Mouse (Mus musculus) myocyte (in vitro differentiated cells): ENCODE measurements around the gene Ireb2. TPM values are rescaled to one million over a fixed set of nuclear protein-coding genes. Genes with fewer than 3 reads are reported as not detected.
"Not testable (repeated sequence)": the region's sequence is repeated elsewhere in the genome, so short reads cannot be mapped to it uniquely, and the experiment has no call there.

Source experiments
- H3K27me3 ChIP-seq: one replicate; pipeline ENCODE4 v1.6.1; 2011; ENCODE audit not compliant: control insufficient read depth, insufficient read depth, insufficient read length
- H3K36me3 ChIP-seq: one replicate; pipeline ENCODE4 v1.6.1; 2011; ENCODE audit not compliant: control insufficient read depth, insufficient read depth
- H3K4me2 ChIP-seq: one replicate; pipeline ENCODE4 v1.6.1; 2011; ENCODE audit warnings: low read depth, control low read depth
- H3K4me3 ChIP-seq: one replicate; pipeline ENCODE4 v1.5.1; 2011; ENCODE audit warnings: mild to moderate bottlenecking, control low read depth, moderate library complexity
- H3K79me2 ChIP-seq: one replicate; pipeline ENCODE4 v1.6.1; 2011; ENCODE audit not compliant: control insufficient read depth, insufficient read depth
- H3ac ChIP-seq: one replicate; pipeline ENCODE4 v1.6.1; 2011; ENCODE audit not compliant: control insufficient read depth, insufficient read length
- CEBPB ChIP-seq: IDR thresholded peaks from 2 replicates; pipeline ENCODE4 v1.6.1; 2011; ENCODE audit warnings: mild to moderate bottlenecking, moderate library complexity; ENCODE audit not compliant: poor library complexity, insufficient read depth, severe bottlenecking
- E2F4 ChIP-seq: IDR thresholded peaks from one replicate; pipeline ENCODE4 v1.6.1; 2011; ENCODE audit warnings: mild to moderate bottlenecking, control low read depth, moderate library complexity; ENCODE audit not compliant: insufficient read depth
- MAX ChIP-seq: IDR thresholded peaks from one replicate; pipeline ENCODE4 v1.6.1; 2011; ENCODE audit warnings: low read depth, mild to moderate bottlenecking, control low read depth
- MYOD1 ChIP-seq, 3 experiments: IDR thresholded peaks; one replicate each; pipeline ENCODE4 v1.6.1; 2011; ENCODE audit warnings: control low read depth in 2 of 3, low read depth in 2 of 3, mild to moderate bottlenecking in 2 of 3, moderate library complexity in 1 of 3; ENCODE audit not compliant: insufficient read length in 2 of 3, control insufficient read depth in 1 of 3
- MYOG ChIP-seq, 3 experiments: IDR thresholded peaks; one replicate each; pipeline ENCODE4 v1.6.1; 2011; ENCODE audit warnings: control low read depth in 2 of 3, low read depth in 2 of 3, mild to moderate bottlenecking in 2 of 3; ENCODE audit not compliant: insufficient read length in 2 of 3, control insufficient read depth in 1 of 3, insufficient read depth in 1 of 3
- POLR2A ChIP-seq: IDR thresholded peaks from one replicate; pipeline ENCODE4 v1.6.1; 2011; ENCODE audit warnings: low read depth, mild to moderate bottlenecking, control low read depth, moderate library complexity; ENCODE audit not compliant: insufficient read length
- POLR2AphosphoS2 ChIP-seq: IDR thresholded peaks from one replicate; pipeline ENCODE4 v1.6.1; 2011; ENCODE audit warnings: low read depth, control low read depth; ENCODE audit not compliant: insufficient read length
- REST ChIP-seq: IDR thresholded peaks from one replicate; pipeline ENCODE4 v1.6.1; 2011; ENCODE audit warnings: mild to moderate bottlenecking, control low read depth, moderate library complexity; ENCODE audit not compliant: insufficient read depth, insufficient read length
- SRF ChIP-seq: IDR thresholded peaks from one replicate; pipeline ENCODE4 v1.6.1; 2011; ENCODE audit warnings: low read depth; ENCODE audit not compliant: control insufficient read depth, insufficient read length
- TCF12 ChIP-seq: IDR thresholded peaks from one replicate; pipeline ENCODE4 v1.6.1; 2011; ENCODE audit warnings: mild to moderate bottlenecking, control low read depth; ENCODE audit not compliant: poor library complexity, insufficient read depth, severe bottlenecking
- TCF3 ChIP-seq: IDR thresholded peaks from one replicate; pipeline ENCODE4 v1.6.1; 2011; ENCODE audit warnings: low read depth, control low read depth; ENCODE audit not compliant: insufficient read length
- USF1 ChIP-seq: IDR thresholded peaks from one replicate; pipeline ENCODE4 v1.6.1; 2011; ENCODE audit warnings: low read depth, mild to moderate bottlenecking, control low read depth, moderate library complexity
- polyA plus RNA-seq: library from polyadenylated mRNA; unstranded; fragments of >200 nt; fragmentation: generic; extraction: Trizol; gene quantifications from one replicate; pipeline ENCODE4 v1.2.1, GENCODE M21; 2012; ENCODE audit warnings: missing spikeins

The Ireb2 gene
- polyA plus RNA-seq, 1 experiment = 9.4 TPM

DNA sequence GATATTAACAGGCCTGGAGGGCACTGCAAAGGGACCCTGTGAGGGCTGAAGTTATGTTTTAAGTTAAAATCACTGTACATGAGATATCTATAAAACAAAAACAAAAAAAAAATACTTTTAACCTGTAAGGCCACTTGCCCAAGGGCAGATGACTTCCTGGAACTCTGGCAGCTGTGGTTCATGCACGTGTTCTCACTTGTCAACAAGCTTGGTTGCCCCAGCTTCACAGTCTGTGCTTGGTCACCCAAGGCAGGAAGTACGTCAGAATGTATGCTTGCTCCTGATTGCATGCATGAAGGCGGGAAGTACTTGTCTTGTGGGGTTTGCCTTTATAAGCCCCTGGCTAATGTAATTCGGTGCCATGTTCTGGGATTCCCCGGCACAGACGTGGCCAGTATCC lies 19.7 kb upstream of the Ireb2 start:
- no peak overlapping the region for H3K4me2 ChIP-seq
- TF ChIP-seq POLR2A = no peak
- peak; percentile 42; the same call in 1 of the 2 replicates for TF ChIP-seq CEBPB
- peak in 1 of 3 experiments; percentile 22 for TF ChIP-seq MYOD1 (IDR thresholded peaks at IDR 0.05; ENCODE audit: control insufficient read depth in 1 of 3, insufficient read length in 2 of 3, low read depth in 2 of 3)
- TF ChIP-seq MYOG (IDR thresholded peaks at IDR 0.05; ENCODE audit: control insufficient read depth in 1 of 3, insufficient read depth in 1 of 3, insufficient read length in 2 of 3, low read depth in 2 of 3) = peak in 1 of 3 experiments; percentile 30
- no peak overlapping the region for H3ac ChIP-seq
- no peak overlapping the region for H3K4me3 ChIP-seq
- H3K27me3 ChIP-seq = peaks cover 10% of the 10 kb centered on the region
- H3K36me3 ChIP-seq = no peaks in the 10 kb centered on the region
- H3K79me2 ChIP-seq = no peaks in the 10 kb centered on the region

DNA sequence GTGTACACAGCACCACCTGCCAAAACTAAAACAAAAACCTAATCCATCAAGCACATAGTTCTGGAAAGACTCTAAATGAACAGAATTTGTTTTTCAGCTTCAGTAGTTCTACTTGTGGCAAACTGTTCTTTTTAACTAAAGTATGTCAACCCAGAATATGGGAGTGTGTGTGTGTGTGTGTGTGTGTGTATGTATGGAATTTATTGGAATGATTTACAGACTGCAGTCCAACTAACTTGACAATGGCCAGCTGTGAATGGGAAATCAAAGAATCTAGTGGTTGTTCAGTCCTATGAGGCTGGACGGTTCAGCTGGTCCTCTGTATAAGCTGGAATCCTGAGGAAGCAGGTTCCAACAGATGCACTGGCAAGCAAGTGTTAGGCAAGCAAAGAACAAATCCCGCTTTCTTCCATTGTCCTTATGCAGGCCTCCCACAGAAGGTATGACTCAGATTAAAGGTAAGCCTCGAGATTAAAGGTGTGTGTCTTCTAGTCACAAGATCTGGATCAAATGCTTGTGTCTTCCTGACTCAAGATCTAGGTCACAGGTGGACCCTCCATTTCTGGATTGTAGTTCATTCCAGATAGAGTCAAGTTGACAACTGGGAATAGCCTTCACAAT lies 18.9 kb upstream of the Ireb2 start:
- no peaks in the 10 kb centered on the region for H3K36me3 ChIP-seq
- H3K27me3 ChIP-seq = peaks cover 10% of the 10 kb centered on the region
- H3ac ChIP-seq = no peak overlapping the region
- TF ChIP-seq POLR2A (no peak), REST (no peak), MAX (no peak), SRF (no peak), TCF3 (no peak), TCF12 (no peak), MYOD1 (IDR thresholded peaks at IDR 0.05; ENCODE audit: control insufficient read depth in 1 of 3, insufficient read length in 2 of 3, low read depth in 2 of 3) (no peak), CEBPB (no peak), E2F4 (no peak), POLR2AphosphoS2 (no peak), USF1 (no peak), MYOG (IDR thresholded peaks at IDR 0.05; ENCODE audit: control insufficient read depth in 1 of 3, insufficient read depth in 1 of 3, insufficient read length in 2 of 3, low read depth in 2 of 3) (no peak)
- no peaks in the 10 kb centered on the region for H3K79me2 ChIP-seq
- no peak overlapping the region for H3K4me2 ChIP-seq
- H3K4me3 ChIP-seq = no peak overlapping the region

DNA sequence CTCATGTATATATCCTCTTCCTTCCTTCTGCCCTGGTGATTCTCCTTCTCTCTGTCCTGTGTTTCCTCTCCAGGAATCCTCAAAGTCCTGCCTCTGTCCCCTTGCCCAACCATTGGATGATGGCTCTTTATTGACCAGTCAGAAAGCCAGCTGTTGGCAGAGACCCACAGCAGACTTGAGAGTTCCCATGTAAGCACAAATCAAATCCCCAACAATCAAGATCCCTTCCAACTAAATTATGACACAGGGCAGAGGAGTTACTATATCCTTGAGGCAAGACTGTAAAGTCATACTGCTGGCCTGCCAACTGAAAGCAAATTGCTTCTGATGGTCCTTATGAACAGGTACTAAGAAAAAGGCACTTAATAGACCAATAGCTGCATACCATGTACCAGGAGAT lies 15.4 kb upstream of the Ireb2 start:
- Histone ChIP-seq H3ac (no peak overlapping the region), H3K36me3 (no peaks in the 10 kb centered on the region), H3K27me3 (peaks cover 23% of the 10 kb centered on the region), H3K4me2 (no peak overlapping the region), H3K4me3 (no peak overlapping the region), H3K79me2 (no peaks in the 10 kb centered on the region)
- TF ChIP-seq MAX (no peak), POLR2A (no peak), SRF (no peak), CEBPB (no peak), TCF3 (no peak), E2F4 (no peak), USF1 (no peak), REST (no peak), POLR2AphosphoS2 (no peak), MYOD1 (IDR thresholded peaks at IDR 0.05; ENCODE audit: control insufficient read depth in 1 of 3, insufficient read length in 2 of 3, low read depth in 2 of 3) (no peak), MYOG (IDR thresholded peaks at IDR 0.05; ENCODE audit: control insufficient read depth in 1 of 3, insufficient read depth in 1 of 3, insufficient read length in 2 of 3, low read depth in 2 of 3) (no peak), TCF12 (no peak)

DNA sequence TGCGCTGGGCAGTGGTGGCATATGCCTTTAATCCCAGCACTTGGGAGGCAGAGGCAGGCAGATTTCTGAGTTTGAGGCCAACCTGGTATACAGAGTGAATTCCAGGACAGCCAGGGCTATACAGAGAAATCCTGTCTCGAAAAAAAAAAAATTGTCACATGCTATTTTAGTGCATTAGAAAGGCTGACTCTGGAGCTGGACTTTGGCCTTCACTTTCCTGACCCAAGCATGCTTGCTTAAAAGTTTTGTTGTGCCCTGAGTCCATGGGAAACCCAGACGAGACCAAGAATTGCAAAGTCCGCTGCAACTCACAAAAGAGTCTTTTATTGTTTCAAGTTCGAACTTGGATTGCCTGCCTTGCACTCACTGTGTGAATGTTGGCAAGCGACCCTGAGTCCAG lies 10.6 kb upstream of the Ireb2 start:
- H3K4me3 ChIP-seq, H3K4me2 ChIP-seq, H3K79me2 ChIP-seq, H3K36me3 ChIP-seq, H3ac ChIP-seq: not testable (repeated sequence)
- H3K27me3 ChIP-seq = peaks cover 24% of the 10 kb centered on the region

DNA sequence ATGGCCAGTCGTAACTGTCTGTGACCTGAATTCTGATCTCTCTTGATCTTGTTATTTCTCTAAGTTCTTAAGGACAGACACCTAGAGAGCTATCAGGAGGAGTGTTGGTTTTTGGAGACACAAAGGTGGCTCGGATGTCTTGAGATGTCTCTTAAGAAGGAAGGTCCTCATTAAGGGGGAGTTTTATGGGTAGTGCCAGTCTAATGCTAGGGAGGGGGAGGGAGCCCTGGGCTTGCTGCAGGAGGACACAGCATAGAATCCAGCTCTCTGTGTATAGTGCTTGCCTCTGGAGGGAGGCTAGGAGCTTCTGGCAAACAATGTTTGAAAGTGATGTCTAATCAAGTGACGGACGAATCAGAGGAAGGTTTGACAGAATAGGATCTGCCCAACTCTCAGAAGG lies 10.0 kb upstream of the Ireb2 start:
- H3K4me2 ChIP-seq = no peak overlapping the region
- TF ChIP-seq MYOG (IDR thresholded peaks at IDR 0.05; ENCODE audit: control insufficient read depth in 1 of 3, insufficient read depth in 1 of 3, insufficient read length in 2 of 3, low read depth in 2 of 3) (no peak), TCF3 (no peak), POLR2A (no peak), MAX (no peak), E2F4 (no peak), TCF12 (no peak), MYOD1 (IDR thresholded peaks at IDR 0.05; ENCODE audit: control insufficient read depth in 1 of 3, insufficient read length in 2 of 3, low read depth in 2 of 3) (no peak), REST (no peak), POLR2AphosphoS2 (no peak), USF1 (no peak), CEBPB (no peak), SRF (no peak)
- no peak overlapping the region for H3K4me3 ChIP-seq
- no peak overlapping the region for H3ac ChIP-seq
- no peaks in the 10 kb centered on the region for H3K79me2 ChIP-seq
- no peaks in the 10 kb centered on the region for H3K36me3 ChIP-seq
- peaks cover 24% of the 10 kb centered on the region for H3K27me3 ChIP-seq
